Mouse (Mus musculus): ENCODE measurements around the gene Rhbdl1.
"Not testable (repeated sequence)": the region's sequence is repeated elsewhere in the genome, so short reads cannot be mapped to it uniquely, and the experiment has no call there.

Rhbdl1 gene

GRCm38 (mm10) chr17:25825984-25826570 is 11.0 kb downstream of the Rhbdl1 start:
- no peak for DNase-seq (ENCODE audit: low read depth)

DNA sequence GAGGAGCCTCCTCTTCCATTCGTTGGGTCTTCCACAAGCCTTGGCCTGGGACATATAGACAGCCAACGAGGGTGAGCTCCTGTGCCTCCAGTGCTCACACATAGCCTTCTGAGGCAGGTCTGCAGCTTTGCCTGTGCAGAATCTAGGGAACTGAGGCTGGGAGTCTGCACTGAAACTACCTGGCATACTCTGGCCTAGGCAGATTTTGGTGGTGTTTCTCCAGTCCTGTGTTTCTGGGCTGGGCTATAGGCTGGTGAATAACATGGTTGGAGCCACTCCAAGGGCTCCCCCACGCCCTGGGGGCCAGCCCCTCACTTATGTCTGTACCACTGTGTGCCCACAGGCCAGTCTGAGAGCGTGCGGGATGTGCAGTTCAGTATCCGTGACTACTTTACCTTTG is 11.8 kb downstream of the Rhbdl1 start:
- DNase-seq (ENCODE audit: low read depth): no peak

- DNase-seq (ENCODE audit: low read depth): no peak
Measured at GRCm38 (mm10) chr17:25824362-25825142, 12.5 kb downstream of the Rhbdl1 start.

GRCm38 (mm10) chr17:25823452-25823851 is 13.6 kb downstream of the Rhbdl1 start, which contains the start of gene Wdr24:
Wdr24 (plus strand) TSS chr17:25823627.
- DNase-seq (ENCODE audit: low read depth): peak; percentile 82

GRCm38 (mm10) chr17:25818851-25819780 is 18.0 kb downstream of the Rhbdl1 start:
- DNase-seq (ENCODE audit: low read depth): no peak

GRCm38 (mm10) chr17:25817662-25818061 is 19.4 kb downstream of the Rhbdl1 start:
- no peak for DNase-seq (ENCODE audit: low read depth)

GRCm38 (mm10) chr17:25813471-25813870 is 23.6 kb downstream of the Rhbdl1 start:
- peak; percentile 80 for DNase-seq (ENCODE audit: low read depth)

DNA sequence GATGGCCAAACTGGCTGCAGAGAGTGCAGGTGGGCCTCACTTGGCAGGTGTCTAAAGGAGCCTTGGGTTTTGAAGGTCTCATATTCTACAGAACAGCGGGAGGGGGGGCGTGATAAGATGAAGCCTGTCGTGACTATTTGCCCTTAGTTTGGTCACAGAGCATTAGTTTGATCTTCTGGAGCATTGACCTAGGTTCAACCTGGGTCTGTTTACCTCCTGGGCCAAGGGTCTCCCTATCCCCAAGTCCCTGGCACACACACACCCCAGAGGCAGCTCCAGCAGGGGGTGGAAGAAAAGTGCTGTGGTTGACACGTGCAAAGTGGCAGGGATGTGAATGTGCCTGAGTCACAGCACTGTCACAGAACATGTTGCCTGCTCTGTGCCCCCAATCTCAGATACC is 26.2 kb downstream of the Rhbdl1 start:
- no peak for DNase-seq (ENCODE audit: low read depth)

DNA sequence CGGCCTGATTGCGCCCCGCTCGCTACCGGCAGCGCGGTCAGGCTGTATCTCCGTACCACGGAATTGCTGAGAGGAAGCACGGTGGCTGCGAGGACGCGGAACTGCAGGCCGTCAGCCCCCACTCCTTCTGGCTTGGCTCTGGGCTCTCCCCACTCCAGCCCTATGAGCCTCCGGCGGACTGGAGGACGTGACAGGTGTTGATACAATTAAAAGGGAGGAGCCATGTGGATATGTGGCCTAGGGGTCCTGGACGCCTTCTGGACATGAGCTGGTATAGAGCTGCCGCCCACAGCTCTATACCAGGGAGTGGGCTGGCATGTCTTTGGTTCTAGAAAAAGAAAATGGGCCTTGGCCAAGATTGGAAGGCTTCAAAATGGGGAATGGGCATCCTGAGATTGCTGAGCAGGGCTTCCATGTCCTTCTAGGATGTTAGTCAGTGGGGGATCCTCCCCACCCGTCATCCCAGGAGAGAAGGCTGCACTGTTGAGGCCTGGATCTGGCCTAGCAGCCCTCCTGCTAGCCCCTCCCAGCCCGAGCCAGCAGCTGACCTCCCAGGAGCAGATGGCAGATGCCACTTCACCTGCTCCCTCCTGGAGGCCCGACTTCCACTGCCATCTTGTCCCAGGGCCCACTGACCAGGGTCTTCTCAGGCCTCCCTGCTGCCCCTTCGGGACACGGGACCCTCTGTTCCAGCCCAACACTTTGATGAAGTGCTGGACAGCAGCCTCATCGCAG is 27.3 kb downstream of the Rhbdl1 start:
- DNase-seq (ENCODE audit: low read depth): no peak

- no peak for DNase-seq (ENCODE audit: low read depth)
Measured at GRCm38 (mm10) chr17:25808789-25809605, 28.1 kb downstream of the Rhbdl1 start, which contains the start of gene Fbxl16. Fbxl16 (plus strand) TSS chr17:25809085.

DNA sequence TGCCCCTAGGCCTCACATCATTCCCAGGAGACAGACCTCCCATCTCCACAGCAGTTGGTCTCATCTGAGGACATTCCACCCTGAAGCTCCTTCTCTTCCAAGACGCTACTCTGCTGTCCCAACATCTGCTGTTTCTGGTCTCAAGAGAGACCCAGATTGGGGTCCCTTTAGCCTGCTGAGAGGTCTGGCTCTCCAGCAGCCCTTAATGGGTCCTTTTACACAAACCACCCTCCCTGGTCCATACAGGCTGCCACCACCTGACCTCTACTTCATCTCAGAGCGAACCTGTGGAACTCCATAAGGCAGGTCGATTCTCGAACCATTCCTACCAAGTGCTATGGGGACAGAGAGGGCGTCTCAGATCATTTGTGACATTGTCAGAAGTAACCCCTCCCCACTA is 29.1 kb downstream of the Rhbdl1 start:
- DNase-seq (ENCODE audit: low read depth): no peak

GRCm38 (mm10) chr17:25807452-25807851 is 29.6 kb downstream of the Rhbdl1 start:
- DNase-seq (ENCODE audit: low read depth): not testable (repeated sequence)

DNA sequence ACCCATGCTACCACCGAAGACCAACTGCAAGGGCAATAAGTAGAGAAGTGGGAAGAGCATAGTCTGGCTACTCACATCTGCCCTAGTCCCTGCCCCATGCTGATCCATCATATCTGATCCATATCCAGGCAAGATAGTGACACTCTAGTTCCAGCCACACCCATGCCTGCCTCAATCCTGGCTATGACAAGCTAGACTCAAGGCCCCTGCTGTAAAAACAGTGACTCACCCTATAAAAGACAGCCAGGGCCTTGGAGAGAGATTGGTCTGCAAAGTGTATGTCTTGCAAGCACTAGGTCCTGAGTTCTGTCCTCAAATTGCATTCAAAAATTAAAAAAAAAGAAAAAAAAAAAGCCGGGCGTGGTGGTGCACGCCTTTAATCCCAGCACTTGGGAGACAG is 30.6 kb downstream of the Rhbdl1 start:
- DNase-seq (ENCODE audit: low read depth): no peak

- DNase-seq (ENCODE audit: low read depth): no peak
Measured at GRCm38 (mm10) chr17:25802825-25803517, 34.1 kb downstream of the Rhbdl1 start.

- DNase-seq (ENCODE audit: low read depth): peak; percentile 74
Measured at GRCm38 (mm10) chr17:25801029-25801428, 36.1 kb downstream of the Rhbdl1 start.

GRCm38 (mm10) chr17:25796951-25797369 is 40.1 kb downstream of the Rhbdl1 start, which contains the start of gene Metrn:
Metrn (minus strand) TSS chr17:25797136.
- peak; percentile 86 for DNase-seq (ENCODE audit: low read depth)

GRCm38 (mm10) chr17:25796211-25796771 is 40.8 kb downstream of the Rhbdl1 start:
- DNase-seq (ENCODE audit: low read depth): no peak

DNA sequence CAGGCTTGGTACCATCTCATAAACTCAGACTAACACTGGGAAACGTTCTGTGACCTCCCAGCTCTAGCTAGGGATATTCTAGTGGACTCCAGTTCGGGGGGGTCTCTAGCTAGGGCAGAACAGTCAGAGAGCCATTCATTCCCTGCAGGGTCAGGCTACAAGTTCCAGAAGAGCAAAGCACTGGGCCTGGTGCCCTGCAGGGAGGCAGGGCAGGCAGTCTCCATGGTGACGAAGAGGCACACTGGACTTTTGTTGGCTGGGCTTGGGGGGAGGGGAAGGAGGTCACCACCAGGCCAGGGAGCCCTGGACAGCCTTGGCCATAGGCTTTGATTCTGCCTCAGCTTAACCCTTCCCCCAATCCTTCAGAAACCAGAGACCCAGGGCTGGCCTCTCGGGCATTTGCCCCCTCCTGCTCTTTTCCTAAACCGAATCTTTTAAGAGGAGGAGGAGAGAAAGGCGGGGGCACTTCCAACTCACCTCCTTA is 41.4 kb downstream of the Rhbdl1 start, which contains the start of gene AC134908.4:
AC134908.4 (minus strand) TSS at position 51 of the 484 bp plus-strand sequence.
- no peak for DNase-seq (ENCODE audit: low read depth)

DNA sequence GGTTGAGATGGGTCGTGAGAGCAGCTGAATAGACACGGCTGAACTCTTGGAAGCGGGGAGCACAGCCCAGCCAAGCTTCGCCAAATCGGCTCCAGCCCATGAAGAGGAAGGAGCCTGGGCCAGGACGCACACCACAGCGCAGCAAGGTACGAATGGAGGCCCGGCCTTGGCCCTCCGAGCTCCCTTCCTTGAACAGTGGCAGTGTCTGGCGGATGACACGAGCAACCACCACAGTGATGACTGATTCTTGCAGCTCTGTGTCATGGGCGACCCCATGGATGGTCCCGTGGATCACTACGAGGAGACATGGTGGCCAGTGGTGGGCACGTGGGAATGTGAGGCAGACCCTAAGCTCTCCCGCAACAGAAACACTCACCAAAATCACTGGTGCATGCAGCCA is 42.1 kb downstream of the Rhbdl1 start:
- no peak for DNase-seq (ENCODE audit: low read depth)

All from c-Kit-positive CD71-negative TER-119-negative erythroid progenitor cells, embryonic 14.5 days (primary cell).